ENCODE assay signal across 23 mouse cellular contexts in genomic region chrX:142359031-142359430, GRCm38 (mm10). TPM values are rescaled to one million over a fixed set of nuclear protein-coding genes. Genes with fewer than 3 reads are reported as not detected.
DNase-seq lines count a peak whose midpoint lies in the region; ATAC-seq lines count a peak whose summit lies in the region.
"Had no signal": no experiment of that assay in that cellular context is flagged by ENCODE, and none has a peak within 500 bp of the region (broad histone marks: within the 10 kb centered on the region; RNA-seq: fewer than 3 reads in every experiment).

No protein-coding gene starts in this region.

- H3K9me3 ChIP-seq in liver, embryonic 12.5 days (replicated peaks) = no peaks in the 10 kb centered on the region
- no peaks in the 10 kb centered on the region for H3K9me3 ChIP-seq in hindbrain, embryonic 16.5 days (ENCODE audit: control insufficient read depth, low read length)
- H3K9me3 ChIP-seq: embryonic facial prominence, embryonic 10.5 days; midbrain, embryonic 12.5 days had no signal

- H3K9ac ChIP-seq in liver, embryonic 12.5 days = peak overlapping the region; percentile 39; the same call in 1 of the 2 replicates
- H3K9ac ChIP-seq in hindbrain, embryonic 16.5 days (ENCODE audit: low read depth, low read length) = no peak overlapping the region
- H3K9ac ChIP-seq: lung, embryonic 14.5 days; midbrain, embryonic 12.5 days had no signal

- ATAC-seq in common myeloid progenitor, adult 5-6 weeks (replicated peaks; ENCODE audit: low read depth, poor library complexity, severe bottlenecking) = peak; percentile 66; the same call in 1 of the 2 replicates
- peak; percentile 98 for ATAC-seq in liver, embryonic 12.5 days
- ATAC-seq in megakaryocyte-erythroid progenitor cell, adult 5-6 weeks (replicated peaks; ENCODE audit: low FRiP score, low TSS enrichment, poor library complexity, severe bottlenecking) = peak; percentile 98
- ATAC-seq in hindbrain, embryonic 16.5 days = no peak
- ATAC-seq: forebrain, embryonic 14.5 days had no signal

- no peaks in the 10 kb centered on the region for H3K36me3 ChIP-seq in liver, embryonic 12.5 days
- H3K36me3 ChIP-seq in hindbrain, embryonic 16.5 days (ENCODE audit: control insufficient read depth, insufficient read depth, low read length) = no peaks in the 10 kb centered on the region
- H3K36me3 ChIP-seq: embryonic facial prominence, embryonic 10.5 days; midbrain, embryonic 12.5 days had no signal

- DNase-seq in spleen, adult 12 weeks (ENCODE audit: low spot score) = peak; percentile 5
- DNase-seq in spleen, adult 18-20 months = no peak
- DNase-seq in lung, postnatal 14 days = no peak
- no peak for DNase-seq in thymus, adult 18-20 months
- DNase-seq: adrenal gland, adult 8-10 months; B cell, adult 2 months; cerebellum, adult 2 months; cerebellum, postnatal 36 days; gastrocnemius, postnatal 14 days; heart, postnatal 4 days; kidney, adult 2 months; kidney, postnatal 14 days; lung, embryonic 14.5 days; lung, postnatal 4 days; thymus, postnatal 36 days had no signal

- no peaks in the 10 kb centered on the region for H3K27me3 ChIP-seq in liver, embryonic 12.5 days (replicated peaks)
- no peaks in the 10 kb centered on the region for H3K27me3 ChIP-seq in hindbrain, embryonic 16.5 days (replicated peaks; ENCODE audit: control insufficient read depth, insufficient read depth, low read length)
- H3K27me3 ChIP-seq: midbrain, embryonic 12.5 days had no signal

- H3K27ac ChIP-seq in liver, embryonic 12.5 days = peak overlapping the region; percentile 91
- H3K27ac ChIP-seq in hindbrain, embryonic 16.5 days (ENCODE audit: low read depth, low read length) = no peak overlapping the region
- H3K27ac ChIP-seq: embryonic facial prominence, embryonic 10.5 days; midbrain, embryonic 12.5 days had no signal

- no peak overlapping the region; the same call in 1 of the 2 replicates for H3K4me3 ChIP-seq in liver, embryonic 12.5 days
- H3K4me3 ChIP-seq in hindbrain, embryonic 16.5 days (ENCODE audit: low read length) = no peak overlapping the region
- H3K4me3 ChIP-seq: embryonic facial prominence, embryonic 10.5 days; midbrain, embryonic 12.5 days had no signal

- peaks cover 31% of the 10 kb centered on the region for H3K4me1 ChIP-seq in liver, embryonic 12.5 days
- H3K4me1 ChIP-seq in hindbrain, embryonic 16.5 days (ENCODE audit: control insufficient read depth, insufficient read depth, low read depth, low read length) = no peaks in the 10 kb centered on the region
- H3K4me1 ChIP-seq: embryonic facial prominence, embryonic 10.5 days; midbrain, embryonic 12.5 days had no signal

- 35% methylated on average over 7 of the region's 7 CpGs for WGBS in liver, embryonic 12.5 days (ENCODE audit: insufficient replicate concordance)
- 88% methylated on average over 7 of the region's 7 CpGs for WGBS in hindbrain, embryonic 16.5 days

- peak overlapping the region; percentile 57 for H3K4me2 ChIP-seq in liver, embryonic 12.5 days
- no peak overlapping the region for H3K4me2 ChIP-seq in hindbrain, embryonic 16.5 days (ENCODE audit: low read length)
- H3K4me2 ChIP-seq: lung, embryonic 14.5 days; midbrain, embryonic 12.5 days had no signal

RNA-seq across cellular contexts. Expression of gene Acsl4, which starts 31.3 kb away (rescaled TPM):
- total RNA-seq in common myeloid progenitor, adult 5-6 weeks (2017) = 39.2 and 40.4 TPM in 2 replicates
- 17.6 and 17.8 TPM in 2 replicates for polyA plus RNA-seq in liver, embryonic 12.5 days (2016; fragmentation: Nextera tagmentation; extraction: Ambion mirVana)
- total RNA-seq in megakaryocyte-erythroid progenitor cell, adult 5-6 weeks (2014; fragmentation: Nextera tagmentation) = 30.9 and 32.4 TPM in 2 replicates
- total RNA-seq in megakaryocyte-erythroid progenitor cell, adult 5-6 weeks (2017) = 34.2 and 43.7 TPM in 2 replicates
- polyA plus RNA-seq in hindbrain, embryonic 16.5 days (2015; fragmentation: Nextera tagmentation; extraction: Ambion mirVana) = 25.5 and 26.5 TPM in 2 replicates

RNA-seq across cellular contexts. Expression of gene Kcne1l, which starts 52.9 kb away (rescaled TPM):
- total RNA-seq in common myeloid progenitor, adult 5-6 weeks (2017) = not detected in 2 replicates
- 1.4 and 2.0 TPM in 2 replicates for polyA plus RNA-seq in liver, embryonic 12.5 days (2016; fragmentation: Nextera tagmentation; extraction: Ambion mirVana)
- not detected in 2 replicates for total RNA-seq in megakaryocyte-erythroid progenitor cell, adult 5-6 weeks (2014; fragmentation: Nextera tagmentation)
- not detected in 2 replicates for total RNA-seq in megakaryocyte-erythroid progenitor cell, adult 5-6 weeks (2017)
- polyA plus RNA-seq in hindbrain, embryonic 16.5 days (2015; fragmentation: Nextera tagmentation; extraction: Ambion mirVana) = 43.7 and 48.9 TPM in 2 replicates
- total RNA-seq: monocyte, adult 5-6 weeks had no signal
